Mouse (Mus musculus) limb, embryonic 11.5 days (tissue): ENCODE measurements around the gene Myh7b. TPM values are rescaled to one million over a fixed set of nuclear protein-coding genes. Genes with fewer than 3 reads are reported as not detected.

ENCODE experiments used
- ATAC-seq: fragments of 200-750 bp; cut with Nextera tagmentation; 2 replicates; pipeline ENCODE4 v1.8.0; 2017; ENCODE audit warnings: low read depth; ENCODE audit not compliant: insufficient number of reproducible peaks, low FRiP score, low TSS enrichment
- DNase-seq: peaks from one replicate; pipeline ENCODE4 v3.0.0-alpha.2; 2015; ENCODE audit warnings: low spot score
- H3K27ac ChIP-seq: fragments of 300-500 bp; sonication (generic); replicated peaks from 2 replicates; pipeline ENCODE4 v1.5.1; 2014; ENCODE audit warnings: low read depth, mild to moderate bottlenecking, low read length
- H3K27me3 ChIP-seq: fragments of 300-500 bp; sonication (generic); 2 replicates; pipeline ENCODE4 v1.6.1; 2014; ENCODE audit warnings: mild to moderate bottlenecking, low read length, mixed read lengths; ENCODE audit not compliant: control insufficient read depth, insufficient read depth
- H3K36me3 ChIP-seq: fragments of 300-500 bp; sonication (generic); 2 replicates; pipeline ENCODE4 v1.6.1; 2014; ENCODE audit warnings: mild to moderate bottlenecking, low read length, moderate library complexity, mixed read lengths; ENCODE audit not compliant: control insufficient read depth, insufficient read depth
- H3K4me1 ChIP-seq: fragments of 300-500 bp; sonication (generic); 2 replicates; pipeline ENCODE4 v1.6.1; 2014; ENCODE audit warnings: low read length, mixed read lengths; ENCODE audit not compliant: control insufficient read depth, insufficient read depth
- H3K4me2 ChIP-seq: fragments of 300-500 bp; sonication (generic); 2 replicates; pipeline ENCODE4 v1.6.1; 2014; ENCODE audit warnings: low read depth, mild to moderate bottlenecking, moderate library complexity; ENCODE audit not compliant: severe bottlenecking
- H3K4me3 ChIP-seq: fragments of 300-500 bp; sonication (generic); 2 replicates; pipeline ENCODE4 v1.5.1; 2014; ENCODE audit warnings: low read depth, low read length
- H3K9ac ChIP-seq: fragments of 300-500 bp; sonication (generic); 2 replicates; pipeline ENCODE4 v1.6.1; 2014; ENCODE audit warnings: mild to moderate bottlenecking, low read length
- H3K9me3 ChIP-seq: fragments of 300-500 bp; sonication (generic); 2 replicates; pipeline ENCODE4 v1.6.1; 2016; ENCODE audit warnings: low read length; ENCODE audit not compliant: control insufficient read depth
- WGBS: fragments of 180-500 bp; shearing (Covaris S2); extraction: QIAGEN DNeasy Blood & Tissue Kit; methylation state at CpG from one replicate; pipeline ENCODE4 v1.1.7; 2014; 5-methylcytosine and 5-hydroxymethylcytosine counted together
- polyA plus RNA-seq: library from polyadenylated mRNA; unstranded; fragments of >200 nt; fragmentation: Nextera tagmentation; extraction: Ambion mirVana; gene quantifications from 2 replicates; pipeline ENCODE4 v1.2.1, GENCODE M21; 2014

Gene Myh7b
- polyA plus RNA-seq, 1 experiment from 2014 or later = 0.67 TPM

DNA sequence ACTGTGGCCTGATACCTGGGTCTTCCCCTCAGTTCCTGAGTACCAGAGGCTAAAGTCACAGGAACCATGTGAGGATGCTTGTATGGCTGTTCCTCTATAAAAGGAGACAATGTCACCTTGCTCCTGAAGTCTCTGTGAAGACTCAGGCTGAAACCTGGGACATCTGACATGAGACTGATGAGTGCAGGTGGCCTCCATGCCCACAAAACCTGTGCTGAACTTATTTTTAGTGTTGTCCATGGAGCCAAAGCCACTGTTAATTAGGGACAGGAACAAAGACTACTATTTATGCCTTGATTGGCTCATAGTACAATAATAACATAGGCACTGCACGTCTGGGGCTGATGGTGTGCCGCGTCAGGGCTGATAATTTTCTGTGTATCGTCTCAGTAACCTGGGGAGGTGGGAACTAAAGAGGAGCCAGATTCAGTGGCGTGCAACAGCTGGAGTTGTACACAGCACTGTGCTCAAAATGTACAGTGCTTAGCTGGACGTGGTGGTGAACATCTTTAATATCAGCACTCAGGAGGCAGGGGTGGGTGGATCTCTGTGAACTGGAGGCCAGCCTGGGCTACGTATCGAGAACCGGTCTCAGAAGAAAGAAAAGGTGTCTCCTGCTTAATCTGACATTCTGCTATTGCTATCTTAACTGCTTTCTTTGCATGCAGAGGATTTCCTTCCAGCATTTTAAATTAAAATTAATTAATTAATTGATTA, 980 bp downstream of the Myh7b start:
- H3K4me3 ChIP-seq = no peak overlapping the region
- 87% methylated on average over 9 of the region's 9 CpGs for WGBS
- no peak overlapping the region for H3K27ac ChIP-seq
- H3K27me3 ChIP-seq = no peaks in the 10 kb centered on the region
- H3K4me2 ChIP-seq = no peak overlapping the region
- peaks cover 3% of the 10 kb centered on the region; the same call in 1 of the 2 replicates for H3K4me1 ChIP-seq
- no peaks in the 10 kb centered on the region for H3K9me3 ChIP-seq
- H3K36me3 ChIP-seq = no peaks in the 10 kb centered on the region; the same call in 1 of the 2 replicates
- DNase-seq (no peak), ATAC-seq (no peak)
- H3K9ac ChIP-seq = no peak overlapping the region

DNA sequence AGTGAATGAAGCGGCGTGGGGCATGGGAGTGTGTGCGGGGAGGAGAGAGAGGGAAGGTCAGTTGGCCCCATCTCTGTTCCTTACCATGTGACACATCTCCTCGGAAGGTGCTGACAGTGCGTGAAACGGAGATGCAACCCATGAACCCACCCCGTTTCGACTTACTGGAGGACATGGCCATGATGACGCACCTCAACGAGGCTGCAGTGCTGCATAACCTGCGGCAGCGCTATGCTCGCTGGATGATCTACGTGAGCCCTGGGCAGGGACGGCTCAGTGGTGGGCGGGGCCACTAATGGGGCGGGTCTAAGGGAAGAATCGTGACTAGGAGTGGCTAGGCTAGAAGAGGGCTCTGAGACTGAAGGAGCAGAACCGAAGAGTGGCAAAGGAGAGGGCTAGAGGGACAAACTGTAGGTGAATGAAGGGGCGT, 2.3 kb downstream of the Myh7b start:
- 5% methylated on average over 20 of the region's 20 CpGs for WGBS
- no peaks in the 10 kb centered on the region for H3K27me3 ChIP-seq
- peak overlapping the region; percentile 5; the same call in 1 of the 2 replicates for H3K4me3 ChIP-seq
- H3K4me1 ChIP-seq = peaks cover 3% of the 10 kb centered on the region; the same call in 1 of the 2 replicates
- peak; percentile 76 for DNase-seq
- H3K9me3 ChIP-seq = no peaks in the 10 kb centered on the region
- no peaks in the 10 kb centered on the region; the same call in 1 of the 2 replicates for H3K36me3 ChIP-seq
- no peak overlapping the region for H3K27ac ChIP-seq
- peak; percentile 76; the same call in 1 of the 2 replicates for ATAC-seq
- peak overlapping the region; percentile 45 for H3K4me2 ChIP-seq
- no peak overlapping the region for H3K9ac ChIP-seq

DNA sequence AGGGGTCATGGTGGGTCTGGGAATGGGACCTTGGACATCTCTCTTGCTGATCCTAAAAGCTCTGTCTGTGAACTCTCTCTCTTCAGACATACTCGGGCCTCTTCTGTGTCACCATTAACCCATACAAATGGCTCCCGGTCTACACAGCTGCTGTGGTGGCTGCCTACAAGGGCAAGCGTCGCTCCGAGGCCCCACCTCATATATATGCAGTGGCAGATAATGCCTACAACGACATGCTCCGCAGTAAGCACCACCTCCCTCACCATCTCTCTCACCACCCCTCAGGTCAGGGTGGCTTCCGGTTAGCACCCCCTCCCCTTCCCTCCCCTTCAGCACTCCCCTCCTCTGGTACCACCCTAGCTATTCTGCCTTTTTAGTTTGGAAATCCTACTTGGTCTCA, 2.9 kb downstream of the Myh7b start:
- no peaks in the 10 kb centered on the region; the same call in 1 of the 2 replicates for H3K36me3 ChIP-seq
- DNase-seq (no peak), ATAC-seq (no peak)
- no peaks in the 10 kb centered on the region for H3K9me3 ChIP-seq
- no peaks in the 10 kb centered on the region for H3K27me3 ChIP-seq
- no peak overlapping the region for H3K9ac ChIP-seq
- H3K4me3 ChIP-seq = no peak overlapping the region
- peak overlapping the region; percentile 45; the same call in 1 of the 2 replicates for H3K4me2 ChIP-seq
- H3K4me1 ChIP-seq = peaks cover 3% of the 10 kb centered on the region; the same call in 1 of the 2 replicates
- WGBS = 67% methylated on average over 8 of the region's 8 CpGs
- H3K27ac ChIP-seq = no peak overlapping the region

DNA sequence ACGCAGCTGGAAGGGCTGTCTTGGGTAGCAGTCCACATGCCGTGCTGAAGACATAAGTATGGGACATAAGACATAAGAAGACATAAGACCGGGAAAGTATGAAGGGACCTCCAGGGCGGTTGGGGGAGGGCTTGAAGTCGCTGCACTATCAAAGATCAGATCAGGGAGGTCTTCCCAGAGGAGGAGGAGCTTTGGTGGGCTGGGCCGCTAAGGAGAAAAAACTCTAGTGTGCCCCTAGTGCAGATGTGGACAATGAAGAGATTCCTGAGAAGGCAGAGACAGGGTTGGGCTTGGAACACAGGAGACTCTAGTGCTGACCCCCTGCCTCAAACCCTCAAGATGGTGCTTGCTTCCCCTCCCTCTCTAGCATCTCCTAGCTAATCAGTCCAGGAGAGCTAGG, 6.0 kb downstream of the Myh7b start:
- no peak overlapping the region for H3K4me2 ChIP-seq
- peaks cover 3% of the 10 kb centered on the region; the same call in 1 of the 2 replicates for H3K4me1 ChIP-seq
- DNase-seq (no peak), ATAC-seq (no peak)
- H3K4me3 ChIP-seq = no peak overlapping the region
- no peaks in the 10 kb centered on the region for H3K36me3 ChIP-seq
- H3K9me3 ChIP-seq = no peaks in the 10 kb centered on the region
- no peaks in the 10 kb centered on the region for H3K27me3 ChIP-seq
- H3K9ac ChIP-seq = no peak overlapping the region
- H3K27ac ChIP-seq = no peak overlapping the region
- WGBS = 55% methylated on average over 6 of the region's 6 CpGs

- no peak overlapping the region for H3K9ac ChIP-seq
- no peak overlapping the region for H3K4me2 ChIP-seq
- DNase-seq (peak; percentile 92), ATAC-seq (peak; percentile 63)
- no peaks in the 10 kb centered on the region for H3K4me1 ChIP-seq
- no peaks in the 10 kb centered on the region; the same call in 1 of the 2 replicates for H3K27me3 ChIP-seq
- H3K4me3 ChIP-seq = no peak overlapping the region
- no peaks in the 10 kb centered on the region for H3K9me3 ChIP-seq
- H3K36me3 ChIP-seq = no peaks in the 10 kb centered on the region
- WGBS = 16% methylated on average over 8 of the region's 8 CpGs
- no peak overlapping the region for H3K27ac ChIP-seq
Observed at GRCm38 (mm10) chr2:155619817-155620216, 8.8 kb downstream of the Myh7b start.

DNA sequence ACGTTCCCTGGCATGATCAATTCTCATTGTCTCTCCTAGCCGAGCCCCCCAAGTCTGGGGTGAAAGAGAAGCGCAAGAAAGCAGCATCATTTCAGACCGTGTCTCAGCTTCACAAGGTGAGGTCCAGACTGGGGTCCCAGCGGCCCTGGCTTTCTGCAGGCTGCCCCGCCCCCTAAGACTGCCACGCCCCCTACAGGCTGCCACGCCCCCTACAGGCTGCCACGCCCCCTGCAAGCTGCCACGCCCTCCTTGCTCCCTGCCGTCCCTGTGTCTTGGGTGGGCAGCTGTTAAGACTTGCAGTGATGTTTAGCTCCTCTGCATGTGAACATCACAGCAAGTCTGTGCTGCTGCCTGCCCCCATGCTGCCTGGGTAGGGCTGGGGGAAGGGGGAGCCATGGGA, 11.6 kb downstream of the Myh7b start:
- Histone ChIP-seq H3K27me3 (peaks cover 15% of the 10 kb centered on the region), H3K36me3 (no peaks in the 10 kb centered on the region), H3K9me3 (no peaks in the 10 kb centered on the region), H3K9ac (no peak overlapping the region), H3K27ac (no peak overlapping the region), H3K4me1 (no peaks in the 10 kb centered on the region), H3K4me2 (no peak overlapping the region), H3K4me3 (no peak overlapping the region)
- 25% methylated on average over 11 of the region's 11 CpGs for WGBS
- no peak for DNase-seq
- no peak for ATAC-seq

DNA sequence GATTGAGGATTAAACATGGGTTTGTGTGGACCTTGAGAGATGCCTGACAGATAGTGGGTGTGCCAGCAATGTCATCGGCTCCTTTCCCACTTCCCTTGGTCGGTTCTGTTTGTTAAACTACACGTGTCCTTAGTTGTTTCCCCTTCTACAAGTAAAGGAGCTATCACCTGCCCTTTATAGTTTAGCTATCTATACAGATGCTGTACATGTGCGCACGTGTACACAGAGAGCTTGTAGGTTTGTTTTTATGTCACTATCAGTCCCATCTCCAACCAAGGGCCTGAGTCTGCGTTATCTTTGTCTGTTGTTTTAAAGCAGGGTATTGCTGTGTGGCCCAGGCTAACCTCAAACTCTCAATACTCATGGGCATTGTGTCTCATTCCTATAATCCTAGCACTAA, 13.0 kb downstream of the Myh7b start:
- Histone ChIP-seq H3K9me3 (no peaks in the 10 kb centered on the region), H3K4me3 (no peak overlapping the region), H3K4me1 (no peaks in the 10 kb centered on the region), H3K27ac (no peak overlapping the region), H3K4me2 (no peak overlapping the region), H3K9ac (no peak overlapping the region), H3K27me3 (peaks cover 29% of the 10 kb centered on the region), H3K36me3 (no peaks in the 10 kb centered on the region)
- ATAC-seq = no peak
- 90% methylated on average over 6 of the region's 6 CpGs for WGBS
- no peak for DNase-seq

- Histone ChIP-seq H3K4me3 (no peak overlapping the region), H3K9ac (no peak overlapping the region), H3K9me3 (no peaks in the 10 kb centered on the region), H3K27ac (no peak overlapping the region), H3K36me3 (no peaks in the 10 kb centered on the region), H3K27me3 (peaks cover 36% of the 10 kb centered on the region), H3K4me2 (no peak overlapping the region), H3K4me1 (no peaks in the 10 kb centered on the region)
- ATAC-seq = no peak
- 37% methylated on average over 10 of the region's 10 CpGs for WGBS
- DNase-seq = peak; percentile 54
Observed at GRCm38 (mm10) chr2:155624730-155625129, 13.7 kb downstream of the Myh7b start.
